Mouse (Mus musculus) heart, embryonic 12.5 days (tissue): ENCODE results near the gene Gpa33. TPM values are rescaled to one million over a fixed set of nuclear protein-coding genes. Genes with fewer than 3 reads are reported as not detected.
A peak's percentile ranks its signal among the peaks of the same experiment; 100 is the strongest.

Experiments used
- ATAC-seq: fragments of 200-750 bp; cut with Nextera tagmentation; 2 replicates; pipeline ENCODE4 v1.8.0; 2017; ENCODE audit warnings: moderate TSS enrichment, moderate library complexity; ENCODE audit not compliant: insufficient number of reproducible peaks, low FRiP score
- H3K27ac ChIP-seq: fragments of 300-500 bp; sonication (generic); 2 replicates; pipeline ENCODE4 v1.5.1; 2016; ENCODE audit warnings: mild to moderate bottlenecking, moderate library complexity; ENCODE audit not compliant: poor library complexity, severe bottlenecking
- H3K27me3 ChIP-seq: fragments of 300-500 bp; sonication (generic); replicated peaks from 2 replicates; pipeline ENCODE4 v1.6.1; 2016; ENCODE audit warnings: mild to moderate bottlenecking, moderate library complexity
- H3K36me3 ChIP-seq: fragments of 300-500 bp; sonication (generic); 2 replicates; pipeline ENCODE4 v1.6.1; 2016; ENCODE audit warnings: mild to moderate bottlenecking, moderate library complexity
- H3K4me1 ChIP-seq: fragments of 300-500 bp; sonication (generic); replicated peaks from 2 replicates; pipeline ENCODE4 v1.6.1; 2016; ENCODE audit warnings: mild to moderate bottlenecking
- H3K4me2 ChIP-seq: fragments of 300-500 bp; sonication (generic); 2 replicates; pipeline ENCODE4 v1.6.1; 2016; ENCODE audit warnings: mild to moderate bottlenecking, moderate library complexity
- H3K4me3 ChIP-seq: fragments of 300-500 bp; sonication (generic); 2 replicates; pipeline ENCODE4 v1.5.1; 2016; ENCODE audit warnings: mild to moderate bottlenecking
- H3K9ac ChIP-seq: fragments of 300-500 bp; sonication (generic); 2 replicates; pipeline ENCODE4 v1.6.1; 2016; ENCODE audit warnings: mild to moderate bottlenecking, moderate library complexity
- H3K9me3 ChIP-seq: fragments of 300-500 bp; sonication (generic); replicated peaks from 2 replicates; pipeline ENCODE4 v1.6.1; 2016; ENCODE audit warnings: mild to moderate bottlenecking, moderate library complexity
- WGBS: fragments of 180-500 bp; shearing (Covaris S2); methylation state at CpG from one replicate; pipeline ENCODE4 v1.1.7; 2016; 5-methylcytosine and 5-hydroxymethylcytosine counted together
- polyA plus RNA-seq: library from polyadenylated mRNA; unstranded; fragments of >200 nt; fragmentation: Nextera tagmentation; extraction: Ambion mirVana; gene quantifications from 2 replicates; pipeline ENCODE4 v1.2.1, GENCODE M21; 2016

Gene Gpa33
- polyA plus RNA-seq, 1 experiment from 2014 or later = 0.15 TPM

- ATAC-seq = no peak
- no peak overlapping the region for H3K4me2 ChIP-seq
- H3K27me3 ChIP-seq = peaks cover 9% of the 10 kb centered on the region
- no peak overlapping the region for H3K27ac ChIP-seq
- WGBS = 85% methylated on average over 9 of the region's 9 CpGs
- no peak overlapping the region for H3K9ac ChIP-seq
- H3K9me3 ChIP-seq = no peaks in the 10 kb centered on the region
- H3K4me1 ChIP-seq = 0 out of 2 replicates have a peak, but pooled peaks cover 3% of the 10 kb centered on the region
- no peak overlapping the region for H3K4me3 ChIP-seq
- no peaks in the 10 kb centered on the region for H3K36me3 ChIP-seq
These were observed 35.1 kb downstream of the Gpa33 start for GRCm38 (mm10) chr1:166165159-166165558.

- Histone ChIP-seq H3K4me3 (no peak overlapping the region), H3K9me3 (no peaks in the 10 kb centered on the region), H3K27ac (no peak overlapping the region), H3K4me2 (no peak overlapping the region), H3K36me3 (no peaks in the 10 kb centered on the region), H3K27me3 (0 out of 2 replicates have a peak, but pooled peaks cover 7% of the 10 kb centered on the region), H3K4me1 (no peaks in the 10 kb centered on the region), H3K9ac (no peak overlapping the region)
- ATAC-seq = no peak
- 81% methylated on average over 4 of the region's 4 CpGs for WGBS
These were observed 37.4 kb downstream of the Gpa33 start for GRCm38 (mm10) chr1:166167405-166167804.

- Histone ChIP-seq H3K4me3 (no peak overlapping the region), H3K9me3 (no peaks in the 10 kb centered on the region), H3K9ac (no peak overlapping the region), H3K36me3 (no peaks in the 10 kb centered on the region), H3K4me2 (no peak overlapping the region), H3K4me1 (no peaks in the 10 kb centered on the region), H3K27ac (no peak overlapping the region), H3K27me3 (0 out of 2 replicates have a peak, but pooled peaks cover 6% of the 10 kb centered on the region)
- WGBS = 90% methylated on average over 7 of the region's 7 CpGs
- ATAC-seq = no peak
These were observed 38.0 kb downstream of the Gpa33 start for GRCm38 (mm10) chr1:166168017-166168416.

- no peak overlapping the region for H3K4me3 ChIP-seq
- H3K9ac ChIP-seq = no peak overlapping the region
- no peaks in the 10 kb centered on the region for H3K4me1 ChIP-seq
- ATAC-seq = no peak
- no peak overlapping the region for H3K27ac ChIP-seq
- 83% methylated on average over 7 of the region's 7 CpGs for WGBS
- H3K9me3 ChIP-seq = no peaks in the 10 kb centered on the region
- no peaks in the 10 kb centered on the region for H3K36me3 ChIP-seq
- H3K27me3 ChIP-seq = 0 out of 2 replicates have a peak, but pooled peaks cover 6% of the 10 kb centered on the region
- H3K4me2 ChIP-seq = no peak overlapping the region
These were observed 39.7 kb downstream of the Gpa33 start for GRCm38 (mm10) chr1:166169713-166170112.

- H3K36me3 ChIP-seq = no peaks in the 10 kb centered on the region
- ATAC-seq = no peak
- H3K27me3 ChIP-seq = 0 out of 2 replicates have a peak, but pooled peaks cover 6% of the 10 kb centered on the region
- no peak overlapping the region for H3K27ac ChIP-seq
- no peak overlapping the region for H3K9ac ChIP-seq
- no peak overlapping the region for H3K4me3 ChIP-seq
- H3K4me2 ChIP-seq = no peak overlapping the region
- WGBS = 88% methylated on average over 12 of the region's 12 CpGs
- no peaks in the 10 kb centered on the region for H3K9me3 ChIP-seq
- no peaks in the 10 kb centered on the region for H3K4me1 ChIP-seq
These were observed 40.8 kb downstream of the Gpa33 start for GRCm38 (mm10) chr1:166170852-166171251.

GRCm38 (mm10) chr1:166172992-166173391 lies 43.0 kb downstream of the Gpa33 start:
- no peaks in the 10 kb centered on the region for H3K36me3 ChIP-seq
- no peak overlapping the region for H3K4me3 ChIP-seq
- ATAC-seq = no peak
- 0 out of 2 replicates have a peak, but pooled peaks cover 6% of the 10 kb centered on the region for H3K27me3 ChIP-seq
- H3K4me1 ChIP-seq = no peaks in the 10 kb centered on the region
- H3K9ac ChIP-seq = no peak overlapping the region
- no peak overlapping the region for H3K4me2 ChIP-seq
- H3K27ac ChIP-seq = no peak overlapping the region
- no peaks in the 10 kb centered on the region for H3K9me3 ChIP-seq
- 82% methylated on average over 3 of the region's 3 CpGs for WGBS

- ATAC-seq = no peak
These were observed 43.6 kb downstream of the Gpa33 start for GRCm38 (mm10) chr1:166173621-166174020.

GRCm38 (mm10) chr1:166181510-166181909 lies 51.5 kb downstream of the Gpa33 start:
- Histone ChIP-seq H3K4me2 (no peak overlapping the region), H3K4me3 (no peak overlapping the region), H3K27me3 (no peaks in the 10 kb centered on the region), H3K36me3 (no peaks in the 10 kb centered on the region), H3K9me3 (no peaks in the 10 kb centered on the region), H3K27ac (no peak overlapping the region), H3K4me1 (peaks cover 8% of the 10 kb centered on the region; the same call in 1 of the 2 replicates), H3K9ac (no peak overlapping the region)
- WGBS = 78% methylated on average over 7 of the region's 7 CpGs
- no peak for ATAC-seq

More at GRCm38 (mm10) chr1:166173621-166174020, 43.6 kb downstream of the Gpa33 start:
- H3K27ac ChIP-seq = no peak overlapping the region
- H3K4me3 ChIP-seq = no peak overlapping the region
- H3K27me3 ChIP-seq = 0 out of 2 replicates have a peak, but pooled peaks cover 6% of the 10 kb centered on the region
- 76% methylated on average over 9 of the region's 9 CpGs for WGBS
- H3K36me3 ChIP-seq = no peaks in the 10 kb centered on the region
- H3K4me2 ChIP-seq = no peak overlapping the region
- H3K9ac ChIP-seq = no peak overlapping the region
- no peaks in the 10 kb centered on the region for H3K9me3 ChIP-seq
- no peaks in the 10 kb centered on the region for H3K4me1 ChIP-seq

GRCm38 (mm10) chr1:166182952-166183627 lies 53.1 kb downstream of the Gpa33 start:
- Histone ChIP-seq H3K4me1 (peaks cover 8% of the 10 kb centered on the region; the same call in 1 of the 2 replicates), H3K36me3 (no peaks in the 10 kb centered on the region), H3K27me3 (no peaks in the 10 kb centered on the region), H3K4me2 (no peak overlapping the region), H3K27ac (no peak overlapping the region), H3K4me3 (no peak overlapping the region), H3K9ac (no peak overlapping the region), H3K9me3 (no peaks in the 10 kb centered on the region)
- ATAC-seq = no peak
- 79% methylated on average over 10 of the region's 10 CpGs for WGBS

- Histone ChIP-seq H3K27me3 (no peaks in the 10 kb centered on the region), H3K4me2 (no peak overlapping the region), H3K4me1 (peaks cover 8% of the 10 kb centered on the region; the same call in 1 of the 2 replicates), H3K4me3 (no peak overlapping the region), H3K9me3 (no peaks in the 10 kb centered on the region), H3K36me3 (no peaks in the 10 kb centered on the region), H3K27ac (0 out of 2 replicates have a peak overlapping the region, but pooled peaks have one; percentile 14), H3K9ac (no peak overlapping the region)
- WGBS = 55% methylated on average over 22 of the region's 22 CpGs
- ATAC-seq = no peak
These were observed 54.6 kb downstream of the Gpa33 start for GRCm38 (mm10) chr1:166184391-166185229.

- Histone ChIP-seq H3K9ac (no peak overlapping the region), H3K36me3 (no peaks in the 10 kb centered on the region), H3K4me1 (peaks cover 8% of the 10 kb centered on the region; the same call in 1 of the 2 replicates), H3K27ac (no peak overlapping the region), H3K9me3 (no peaks in the 10 kb centered on the region), H3K4me3 (no peak overlapping the region), H3K27me3 (no peaks in the 10 kb centered on the region), H3K4me2 (no peak overlapping the region)
- 72% methylated on average over 5 of the region's 5 CpGs for WGBS
- ATAC-seq = no peak
These were observed 55.3 kb downstream of the Gpa33 start for GRCm38 (mm10) chr1:166185357-166185756.
